Mouse (Mus musculus) heart, adult 10 weeks (tissue): ENCODE results near the gene Slc35g1. TPM values are rescaled to one million over a fixed set of nuclear protein-coding genes. Genes with fewer than 3 reads are reported as not detected.

Experiments used
- polyA plus RNA-seq: library from polyadenylated mRNA; stranded (reverse); fragments of 350-450 nt; fragmentation: Illumina TruSeq; extraction: RNeasy Lipid Tissue Mini Kit (QIAGEN cat#74804); gene quantifications from one replicate; pipeline ENCODE4 v1.2.3, GENCODE M21; 2014; ENCODE audit warnings: low read depth, low replicate concordance

Slc35g1 gene
- polyA plus RNA-seq, result 3.0 TPM

DNA sequence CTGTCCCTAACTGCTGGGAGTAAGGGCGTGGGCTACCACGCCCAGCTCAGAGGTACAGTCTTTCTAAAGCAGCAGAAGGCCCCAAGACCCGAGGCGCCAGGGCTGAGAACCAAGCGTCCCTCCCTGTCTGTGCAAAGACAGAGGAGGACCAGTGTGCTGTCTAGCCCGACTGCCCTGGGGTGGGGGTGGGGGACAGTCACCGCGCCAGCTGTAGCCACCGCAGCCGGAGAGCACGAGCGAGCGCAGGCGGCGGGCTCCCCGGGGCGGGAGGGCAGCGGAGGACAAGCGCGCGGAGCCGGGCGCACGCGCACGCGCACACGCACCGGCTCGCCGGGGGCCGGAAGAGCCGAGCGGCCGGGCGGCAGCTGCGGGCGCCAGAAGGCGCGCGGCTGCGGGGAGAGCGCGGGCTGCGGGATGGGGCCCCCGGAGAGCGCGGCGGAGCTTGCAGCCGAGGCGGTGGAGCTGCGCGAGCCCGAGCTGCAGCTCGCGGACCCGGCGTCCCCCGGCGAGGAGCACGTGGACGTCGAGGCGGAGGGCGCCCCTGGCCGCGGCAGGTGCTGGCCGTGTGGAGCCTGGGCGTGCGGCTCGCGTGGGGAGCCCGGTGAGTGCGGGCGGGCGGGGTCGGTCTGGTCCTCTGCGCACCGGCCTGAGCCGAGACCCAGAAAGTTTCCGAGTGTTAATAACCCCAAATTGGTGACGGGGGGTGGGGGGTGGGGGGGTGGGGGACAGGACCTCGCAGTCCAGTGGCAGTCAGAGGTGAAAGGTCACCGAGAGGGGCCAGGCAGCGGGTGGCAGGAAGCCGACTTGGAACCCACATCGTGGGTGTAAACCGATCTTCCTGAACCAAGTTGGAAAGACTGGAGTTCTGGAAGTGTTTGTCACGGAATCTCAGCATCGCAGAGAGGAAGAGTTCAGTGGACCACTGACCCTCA, at the start of gene Slc35g1:
TSS of gene Slc35g1 (plus strand) at position 280 of the 932 bp plus-strand sequence.

Other genes with a start within 250 kb of the Slc35g1 start
- gene Fra10ac1, start 171.8 kb upstream of the Slc35g1 start, polyA plus RNA-seq, result 20.4 TPM
- 4.9 TPM for gene Lgi1, start 131.4 kb upstream of the Slc35g1 start, polyA plus RNA-seq
- 10.7 TPM for gene Plce1, start 85.1 kb downstream of the Slc35g1 start, polyA plus RNA-seq